Mouse (Mus musculus): ENCODE results near the gene Spock1. TPM values are rescaled to one million over a fixed set of nuclear protein-coding genes. Genes with fewer than 3 reads are reported as not detected.

The Spock1 gene
- polyA plus RNA-seq (2014; fragmentation: Illumina TruSeq; extraction: RNeasy Lipid Tissue Mini Kit (QIAGEN cat#74804); ENCODE audit: low read depth, low replicate concordance), result 15.8 TPM

DNA sequence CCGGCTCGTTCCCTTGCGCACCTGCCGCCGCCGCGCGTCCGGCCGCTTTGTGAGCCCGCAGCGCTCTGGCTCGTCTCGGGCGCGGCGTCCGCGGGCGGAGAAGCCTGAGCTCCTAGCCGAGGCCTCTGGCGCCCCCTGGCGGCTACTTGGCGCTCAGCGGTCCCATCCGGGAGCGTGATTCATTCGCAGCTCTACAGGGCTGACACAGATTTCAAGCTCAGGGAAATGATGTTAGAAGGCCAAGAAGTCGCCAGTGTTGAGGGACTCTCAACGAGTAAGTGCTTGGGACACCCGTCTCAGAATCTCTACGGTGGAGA, at the start of gene Spock1:
Spock1 (minus strand) TSS at position 67 of the 317 bp plus-strand sequence.

Other genes starting within 250 kb of the Spock1 start
- gene Klhl3, start 205.3 kb upstream of the Spock1 start, polyA plus RNA-seq (2014; fragmentation: Illumina TruSeq; extraction: RNeasy Lipid Tissue Mini Kit (QIAGEN cat#74804); ENCODE audit: low read depth, low replicate concordance), result 5.1 TPM
- 61.0 TPM for gene Hnrnpa0, start 220.2 kb upstream of the Spock1 start, polyA plus RNA-seq (2014; fragmentation: Illumina TruSeq; extraction: RNeasy Lipid Tissue Mini Kit (QIAGEN cat#74804); ENCODE audit: low read depth, low replicate concordance)
- gene Idnk, start 249.3 kb upstream of the Spock1 start, polyA plus RNA-seq (2014; fragmentation: Illumina TruSeq; extraction: RNeasy Lipid Tissue Mini Kit (QIAGEN cat#74804); ENCODE audit: low read depth, low replicate concordance), result 53.9 TPM

All from adipose tissue, adult 10 weeks (tissue).